Mouse (Mus musculus): Measurements from ENCODE around the gene 4930469K13Rik.

Gene 4930469K13Rik

DNA sequence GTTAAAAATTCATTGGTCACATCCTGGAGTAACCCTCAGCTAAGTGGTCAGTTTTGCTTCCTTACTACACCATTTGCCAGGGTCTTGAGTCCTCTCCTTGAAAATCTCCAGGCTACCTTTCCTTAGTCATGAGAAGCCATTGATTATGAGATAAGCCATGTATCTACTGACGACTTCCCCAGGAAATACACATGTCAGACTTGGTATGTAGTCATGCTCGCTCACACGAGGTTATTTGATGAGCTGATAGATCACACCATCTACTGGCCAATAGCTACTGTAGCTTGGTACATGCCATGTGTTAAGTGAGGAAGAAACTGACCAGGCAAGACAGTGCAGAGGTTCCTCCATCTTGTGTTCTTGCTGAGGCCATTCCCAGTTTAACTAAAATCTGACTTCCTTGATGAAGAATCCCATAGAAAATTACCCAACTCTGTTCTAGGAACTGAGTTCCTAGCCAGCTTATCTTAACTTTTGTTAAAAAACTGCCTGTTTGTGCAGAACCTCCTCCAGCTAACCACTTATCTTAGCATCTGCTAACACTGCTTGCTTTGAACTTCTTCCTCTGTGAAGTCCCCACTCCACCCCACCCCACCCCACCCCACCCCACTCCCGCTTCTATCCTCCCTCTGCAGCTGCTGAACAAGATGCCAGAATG, 158.8 kb downstream of the 4930469K13Rik start:
- DNase-seq (ENCODE audit: low read depth, low spot score), result no peak

DNA sequence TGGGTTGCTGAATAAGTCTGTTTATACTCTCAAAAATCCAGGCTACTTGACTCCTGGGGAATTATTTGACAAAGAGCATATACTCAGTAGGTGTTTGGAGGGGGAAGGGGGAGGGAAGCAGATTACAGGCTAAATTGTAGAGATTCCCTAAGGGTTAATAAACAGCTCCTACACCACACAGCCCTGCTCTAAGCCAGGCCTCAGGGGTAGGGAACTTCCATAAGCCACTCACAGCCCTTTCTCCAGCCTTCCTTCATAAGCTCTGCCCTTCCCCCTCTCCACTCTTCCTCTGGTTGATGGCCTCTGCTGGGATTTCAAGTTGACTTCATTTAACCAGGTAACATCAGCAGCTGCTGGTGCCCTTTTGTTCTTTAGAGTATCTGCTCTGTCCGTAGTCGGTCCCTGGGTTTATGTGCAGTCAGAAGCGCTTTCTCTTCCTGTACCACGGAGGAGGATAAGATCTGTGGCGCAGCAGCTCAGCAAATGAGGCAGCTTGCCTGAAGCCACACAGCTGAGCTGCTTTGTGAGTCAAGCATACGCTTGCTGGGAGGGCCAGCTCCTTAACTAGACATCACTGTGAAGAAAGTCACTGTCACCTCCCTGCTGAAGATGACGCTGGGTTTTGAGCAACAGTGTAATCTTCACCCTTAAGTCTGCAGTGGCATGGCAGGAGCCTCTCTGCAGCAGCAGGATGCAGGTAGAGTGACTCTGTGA, 159.6 kb downstream of the 4930469K13Rik start:
- no peak for DNase-seq (ENCODE audit: low read depth, low spot score)

DNA sequence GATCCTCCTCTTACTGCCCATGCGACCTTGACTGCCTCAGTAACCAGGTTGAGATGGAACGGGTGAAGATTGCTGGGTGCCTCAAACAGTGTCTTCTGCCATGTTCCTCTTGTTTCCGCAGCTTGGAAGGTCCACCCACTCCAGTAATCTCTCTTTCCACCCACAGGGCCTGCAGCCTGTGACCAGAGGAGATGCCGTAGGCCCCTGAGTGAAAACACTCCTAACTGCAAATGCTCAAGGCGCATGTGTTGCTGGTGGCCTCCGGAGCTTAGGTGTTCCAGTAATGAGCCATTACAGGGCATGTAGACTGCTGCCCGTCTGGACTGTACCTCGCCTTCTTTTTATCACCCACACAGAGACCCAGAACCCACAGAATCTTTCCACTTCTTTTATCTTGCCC, 160.7 kb downstream of the 4930469K13Rik start:
- DNase-seq (ENCODE audit: low read depth, low spot score), result no peak

DNA sequence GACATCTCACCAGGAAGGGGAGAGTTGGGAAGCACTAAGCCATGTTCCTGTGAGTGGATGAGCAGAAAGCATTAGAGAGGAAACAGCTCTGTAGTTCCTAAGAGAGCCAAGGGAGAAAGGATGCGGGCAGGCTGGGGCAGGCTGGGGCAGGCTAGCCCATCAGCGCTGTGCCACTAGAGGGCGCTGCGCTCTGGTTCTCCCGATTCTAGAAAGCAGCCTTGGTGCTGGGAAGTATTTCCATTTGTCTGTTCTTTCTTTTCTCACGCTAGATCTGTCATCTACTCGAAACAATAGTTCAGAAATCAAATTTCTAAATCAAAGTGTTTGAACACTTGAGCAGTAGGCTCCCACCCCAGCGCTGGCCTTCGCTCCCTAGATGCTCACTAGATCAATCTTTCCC, 164.1 kb downstream of the 4930469K13Rik start:
- no peak for DNase-seq (ENCODE audit: low read depth, low spot score)

DNA sequence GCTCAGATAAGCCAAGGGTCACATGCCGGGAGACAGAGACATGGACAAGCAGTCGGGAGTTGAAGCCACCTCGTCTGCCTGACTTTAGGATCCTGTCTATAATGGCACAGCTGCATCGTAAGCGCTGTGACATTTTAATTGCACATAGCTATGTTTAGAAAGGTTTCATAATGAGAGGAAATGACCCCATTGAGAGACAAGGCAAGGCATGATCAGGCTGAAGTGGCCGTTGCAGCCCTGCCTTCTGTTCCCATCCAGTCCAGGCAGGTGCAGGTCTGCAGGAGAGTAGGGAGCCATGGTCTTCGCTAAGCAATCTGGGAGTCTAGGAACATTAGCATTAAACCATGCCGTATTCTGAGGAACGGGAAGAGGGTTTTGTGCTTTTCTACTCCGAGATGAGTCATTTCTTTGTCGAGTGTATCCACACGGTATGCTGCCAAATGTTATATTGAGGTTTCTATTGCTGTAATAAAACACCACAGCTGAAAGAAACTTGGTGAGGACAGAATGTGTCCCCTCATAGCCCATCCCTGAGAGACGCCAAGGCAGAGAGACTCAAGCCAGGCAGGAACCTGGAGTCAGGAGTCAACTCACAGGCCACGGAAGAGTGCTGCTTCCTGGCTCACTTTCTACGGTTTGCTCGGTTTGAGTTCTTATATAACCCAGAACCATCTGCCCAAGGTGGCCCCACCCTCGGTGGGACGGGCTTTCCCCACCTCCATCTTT, 165.8 kb downstream of the 4930469K13Rik start:
- no peak for DNase-seq (ENCODE audit: low read depth, low spot score)

DNA sequence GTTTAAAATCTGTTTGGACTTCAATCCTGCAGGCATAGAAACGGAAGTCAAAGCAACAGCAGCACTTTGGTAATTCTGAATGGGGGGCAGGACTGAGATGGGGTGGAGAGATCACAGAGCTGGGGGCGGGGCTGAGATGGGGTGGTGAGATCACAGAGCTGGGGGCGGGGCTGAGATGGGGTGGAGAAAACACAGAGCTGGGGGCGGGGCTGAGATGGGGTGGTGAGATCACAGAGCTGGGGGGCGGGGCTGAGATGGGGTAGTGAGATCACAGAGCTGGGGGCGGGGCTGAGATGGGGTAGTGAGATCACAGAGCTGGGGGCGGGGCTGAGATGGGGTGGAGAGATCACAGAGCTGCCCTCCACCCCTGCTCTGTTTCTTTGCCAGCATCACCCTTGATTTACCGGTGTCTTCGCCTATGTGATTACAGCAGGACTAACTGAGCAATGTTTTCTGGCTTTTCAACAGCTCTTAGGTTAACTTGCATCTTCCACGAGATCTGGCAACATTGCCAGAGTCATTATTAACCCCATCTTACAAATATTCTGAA, 166.4 kb downstream of the 4930469K13Rik start:
- DNase-seq (ENCODE audit: low read depth, low spot score), result no peak

DNA sequence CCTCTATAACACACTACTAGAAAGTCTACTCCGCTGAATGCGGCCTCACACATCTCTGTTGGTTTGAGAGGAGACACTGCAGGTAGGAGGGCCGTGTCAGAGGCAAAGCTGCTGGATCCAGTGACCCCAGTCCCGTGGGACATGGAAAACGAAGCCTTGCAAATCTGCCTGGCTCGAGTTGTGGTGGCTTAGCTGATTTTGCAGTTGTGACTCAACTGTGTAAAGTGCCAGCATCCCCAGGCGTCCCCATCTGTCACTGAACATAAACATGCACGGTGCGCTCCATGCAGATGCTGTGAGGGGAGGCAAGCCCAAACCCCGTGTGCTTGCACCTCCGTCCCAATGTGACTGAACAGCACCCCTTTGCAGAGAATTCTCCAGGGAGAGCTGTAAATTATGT, 168.9 kb downstream of the 4930469K13Rik start:
- DNase-seq (ENCODE audit: low read depth, low spot score), result no peak

DNA sequence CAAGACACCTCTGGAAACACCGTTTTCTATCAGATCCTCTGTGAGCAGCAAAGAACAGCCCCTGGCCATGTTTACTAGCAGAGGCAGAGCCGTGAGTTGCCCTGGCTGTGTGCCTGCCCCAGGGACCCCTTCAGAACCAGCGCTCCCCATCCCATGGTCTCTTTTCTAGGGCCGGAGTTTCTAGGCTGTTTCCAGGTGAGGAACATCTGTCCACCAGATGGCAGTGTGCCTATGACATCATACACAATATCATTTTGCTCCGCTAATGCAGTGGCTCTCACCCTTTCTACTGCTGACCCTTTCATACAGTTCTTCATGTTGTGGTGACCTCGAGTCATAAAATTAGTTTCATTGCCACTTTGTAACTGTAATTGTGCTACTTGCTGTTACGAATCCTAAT, 169.7 kb downstream of the 4930469K13Rik start:
- no peak for DNase-seq (ENCODE audit: low read depth, low spot score)

DNA sequence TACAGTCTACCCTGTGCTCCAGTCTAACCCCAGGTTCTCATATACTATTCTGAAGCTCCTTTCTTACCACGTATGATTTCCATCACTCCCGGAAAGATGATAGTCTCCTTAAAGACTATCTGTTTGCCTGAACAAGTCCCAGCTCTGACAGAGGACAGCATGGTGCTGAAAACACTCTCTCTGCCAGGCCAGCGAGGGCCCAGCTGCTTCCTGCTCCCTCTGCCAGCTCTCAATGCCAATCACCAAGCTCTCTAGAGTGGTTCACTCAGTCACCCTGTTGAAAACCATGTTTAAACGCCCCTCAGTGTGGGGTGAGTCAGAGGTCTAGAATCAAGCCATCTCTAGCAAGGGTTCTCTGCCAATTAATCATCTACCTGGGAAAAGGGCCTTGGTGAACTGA, 170.5 kb downstream of the 4930469K13Rik start:
- no peak for DNase-seq (ENCODE audit: low read depth, low spot score)

DNA sequence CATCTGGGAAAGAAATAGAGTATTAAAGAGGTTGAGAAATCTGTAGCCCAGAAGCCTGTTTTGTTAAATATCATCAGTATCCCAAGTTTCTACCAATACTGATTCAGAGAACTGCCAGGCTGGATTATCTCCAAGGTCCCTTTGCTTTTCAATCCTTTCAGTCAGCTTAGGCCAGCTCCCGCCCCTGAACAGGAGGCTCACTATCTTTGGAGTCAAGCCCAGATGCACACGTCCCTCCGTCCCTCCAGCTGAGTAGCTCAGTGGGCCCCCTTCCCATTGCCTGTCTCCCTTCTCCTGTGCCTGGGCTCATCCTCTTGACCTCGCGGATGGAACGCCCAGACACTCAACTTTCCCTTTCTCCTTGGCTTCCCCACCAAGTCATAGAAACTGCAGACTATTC, 171.0 kb downstream of the 4930469K13Rik start:
- no peak for DNase-seq (ENCODE audit: low read depth, low spot score)

DNA sequence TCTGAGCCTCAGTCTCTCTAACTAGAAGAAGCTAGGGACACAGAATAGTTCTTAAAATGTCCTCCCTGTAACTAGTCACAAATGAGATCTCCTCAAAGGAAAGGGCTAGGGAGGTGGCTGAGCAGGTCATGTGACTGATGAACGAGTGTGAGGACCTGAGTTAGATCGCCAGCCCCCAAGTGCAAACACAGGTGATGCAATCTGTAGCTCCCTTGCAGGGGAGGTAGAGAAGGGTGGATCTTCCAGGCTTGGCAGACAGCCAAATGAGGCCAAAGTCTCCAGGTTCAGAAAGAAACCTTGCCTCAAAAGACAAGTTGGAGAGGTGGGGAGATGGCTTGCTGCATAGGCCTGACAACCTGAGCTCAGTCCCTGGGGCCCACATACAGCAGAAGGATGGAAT, 171.8 kb downstream of the 4930469K13Rik start:
- DNase-seq (ENCODE audit: low read depth, low spot score), result no peak

DNA sequence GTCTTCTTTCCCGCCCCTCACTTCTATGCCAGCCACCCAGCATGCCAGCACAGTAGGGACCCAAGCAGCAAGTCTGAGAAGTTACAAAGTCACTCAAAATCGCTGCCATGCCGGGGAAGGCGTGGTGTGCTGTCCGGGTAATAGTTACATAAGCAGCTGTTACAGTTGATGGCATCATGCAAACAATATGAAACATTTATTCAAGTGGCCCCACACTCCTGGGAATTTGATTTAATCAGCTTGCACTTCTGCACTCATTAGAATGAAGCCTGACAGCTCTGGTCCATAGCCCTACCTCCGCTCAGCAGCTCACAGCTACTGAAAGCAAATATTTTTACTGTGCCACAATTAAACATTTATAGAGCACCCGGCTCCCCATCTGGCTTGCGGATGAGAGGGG, 172.6 kb downstream of the 4930469K13Rik start:
- no peak for DNase-seq (ENCODE audit: low read depth, low spot score)
